Mouse (Mus musculus) ES-E14 (cell line): ENCODE data around the gene Vangl1. TPM values are rescaled to one million over a fixed set of nuclear protein-coding genes. Genes with fewer than 3 reads are reported as not detected.

Experiments used
- DNase-seq: peaks from one replicate; pipeline ENCODE4 v3.0.0-alpha.2; 2013; ENCODE audit warnings: low read depth, low spot score
- H3K27ac ChIP-seq: 2 replicates; pipeline ENCODE4 v1.5.1; 2012; ENCODE audit warnings: low read depth, mild to moderate bottlenecking, low read length, moderate library complexity, mixed read lengths; ENCODE audit not compliant: poor library complexity, insufficient read depth, severe bottlenecking
- H3K36me3 ChIP-seq: 2 replicates; pipeline ENCODE4 v1.6.1; 2012; ENCODE audit warnings: mild to moderate bottlenecking, low read length, moderate library complexity, mixed read lengths; ENCODE audit not compliant: control insufficient read depth, poor library complexity, insufficient read depth, severe bottlenecking
- H3K4me1 ChIP-seq, 2 experiments: fragments of 150-350 bp in 1 of 2; sonication (generic) in 1 of 2; 2 replicates each; pipeline ENCODE4 v1.6.1; 2012; ENCODE audit warnings: low read length in 2 of 2, mild to moderate bottlenecking in 1 of 2, mixed read lengths in 1 of 2; ENCODE audit not compliant: control insufficient read depth in 2 of 2, insufficient read depth in 2 of 2, poor library complexity in 1 of 2
- H3K4me3 ChIP-seq, 2 experiments: fragments of 150-350 bp in 1 of 2; sonication (generic) in 1 of 2; 2 replicates each; pipeline ENCODE4 v1.5.1; 2012; ENCODE audit warnings: low read length in 2 of 2, low read depth in 1 of 2, mild to moderate bottlenecking in 1 of 2, mixed read lengths in 1 of 2; ENCODE audit not compliant: insufficient read depth in 1 of 2, poor library complexity in 1 of 2, severe bottlenecking in 1 of 2
- H3K9ac ChIP-seq: 2 replicates; pipeline ENCODE4 v1.6.1; 2012; ENCODE audit warnings: low read depth, mild to moderate bottlenecking, low read length, mixed read lengths; ENCODE audit not compliant: poor library complexity, insufficient read depth, severe bottlenecking
- H3K9me3 ChIP-seq: fragments of 150-350 bp; sonication (generic); 2 replicates; pipeline ENCODE4 v1.6.1; 2012; ENCODE audit warnings: low read depth, mild to moderate bottlenecking, low read length; ENCODE audit not compliant: control insufficient read depth, insufficient read depth
- CHD2 ChIP-seq: IDR thresholded peaks from 2 replicates; pipeline ENCODE4 v1.6.1; 2014; ENCODE audit warnings: mild to moderate bottlenecking, low read depth, low read length, inconsistent platforms
- HCFC1 ChIP-seq: IDR thresholded peaks from 2 replicates; pipeline ENCODE4 v1.6.1; 2012; ENCODE audit warnings: low read length, inconsistent platforms, borderline replicate concordance; ENCODE audit not compliant: insufficient read depth
- MAFK ChIP-seq: IDR thresholded peaks from 2 replicates; pipeline ENCODE4 v1.6.1; 2014; ENCODE audit warnings: mild to moderate bottlenecking, low read depth, low read length, inconsistent platforms; ENCODE audit not compliant: insufficient read depth
- ZC3H11A ChIP-seq: IDR thresholded peaks from 2 replicates; pipeline ENCODE4 v1.6.1; 2012; ENCODE audit warnings: low read depth, mild to moderate bottlenecking, inconsistent platforms, low read length, borderline replicate concordance
- ZNF384 ChIP-seq: IDR thresholded peaks from 2 replicates; pipeline ENCODE4 v1.6.1; 2012; ENCODE audit warnings: low read depth, low read length, inconsistent platforms
- in situ Hi-C, 2 experiments: fragments of 600-800 bp; cut with MboI; formaldehyde crosslinking; loops; one replicate each; pipeline ENCODE4 v1.15.1; 2025; ENCODE audit warnings: low sequenced_read_pairs in 2 of 2, inconsistent platforms in 1 of 2; ENCODE audit not compliant: unreplicated experiment in 2 of 2
- total RNA-seq: library from RNA; depleted of rRNA; stranded (reverse); fragments of 300-350 nt; gene quantifications from 2 replicates; pipeline ENCODE4 v1.2.3, GENCODE M21; 2012

The Vangl1 gene
- total RNA-seq, 1 experiment, result 119 TPM

DNA sequence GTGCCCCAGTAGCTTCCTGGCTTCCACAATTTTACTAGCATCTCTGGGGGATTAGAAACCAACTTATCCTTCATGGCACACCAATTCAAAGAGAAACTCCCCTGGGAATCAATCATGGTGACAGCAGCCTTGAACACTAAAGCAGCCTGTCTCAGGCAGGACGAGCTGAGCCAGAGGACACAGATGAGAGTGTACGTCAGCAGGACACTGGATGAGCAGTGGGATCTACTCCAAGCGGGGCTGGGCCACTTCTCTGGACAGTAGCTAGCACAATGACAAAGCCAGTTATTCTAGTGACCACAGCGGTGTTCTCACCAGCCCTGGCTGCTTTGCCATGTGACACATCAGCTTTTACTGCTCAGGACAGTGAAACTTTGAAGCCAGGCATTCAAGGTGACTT is 23.3 kb downstream of the Vangl1 start:
- H3K9me3 ChIP-seq, result no peaks in the 10 kb centered on the region
- peaks cover 15% of the 10 kb centered on the region; the same call in 1 of the 2 replicates for H3K36me3 ChIP-seq
- in situ Hi-C loops, result no loop called here
- no peak overlapping the region for H3K4me3 ChIP-seq
- TF ChIP-seq MAFK, result no peak
- no peak for TF ChIP-seq ZNF384
- TF ChIP-seq HCFC1, result no peak
- TF ChIP-seq ZC3H11A, result no peak
- TF ChIP-seq CHD2, result no peak
- H3K27ac ChIP-seq, result no peak overlapping the region
- peaks cover 4 to 9% of the 10 kb centered on the region in 2 experiments; a peak in 3 of 4 replicates for H3K4me1 ChIP-seq
- DNase-seq, result no peak
- no peak overlapping the region for H3K9ac ChIP-seq

GRCm38 (mm10) chr3:102180746-102181145 is 23.7 kb downstream of the Vangl1 start:
- in situ Hi-C loops, result no loop called here

GRCm38 (mm10) chr3:102179869-102180268 is 24.6 kb downstream of the Vangl1 start:
- Histone ChIP-seq H3K4me1 (peaks cover 4 to 10% of the 10 kb centered on the region in 2 experiments; a peak in 3 of 4 replicates), H3K9me3 (no peaks in the 10 kb centered on the region), H3K4me3 (no peak overlapping the region), H3K36me3 (peaks cover 13% of the 10 kb centered on the region; the same call in 1 of the 2 replicates), H3K9ac (no peak overlapping the region), H3K27ac (no peak overlapping the region)
- DNase-seq, result no peak
- in situ Hi-C loops, result no loop called here
- no peak for TF ChIP-seq ZC3H11A
- no peak for TF ChIP-seq MAFK
- no peak for TF ChIP-seq HCFC1
- TF ChIP-seq ZNF384, result no peak
- no peak for TF ChIP-seq CHD2

More at GRCm38 (mm10) chr3:102180746-102181145, 23.7 kb downstream of the Vangl1 start:
- Histone ChIP-seq H3K4me1 (peaks cover 4 to 10% of the 10 kb centered on the region in 2 experiments; a peak in 3 of 4 replicates), H3K9me3 (no peaks in the 10 kb centered on the region), H3K27ac (no peak overlapping the region), H3K36me3 (peaks cover 14% of the 10 kb centered on the region; the same call in 1 of the 2 replicates), H3K4me3 (no peak overlapping the region), H3K9ac (no peak overlapping the region)
- TF ChIP-seq HCFC1 (no peak), ZNF384 (no peak), ZC3H11A (no peak), CHD2 (no peak), MAFK (no peak)
- no peak for DNase-seq

- Histone ChIP-seq H3K4me1 (peaks cover 2 to 4% of the 10 kb centered on the region in 2 experiments; a peak in 2 of 4 replicates), H3K4me3 (no peak overlapping the region), H3K9me3 (no peaks in the 10 kb centered on the region), H3K9ac (no peak overlapping the region), H3K36me3 (peaks cover 6% of the 10 kb centered on the region; the same call in 1 of the 2 replicates), H3K27ac (no peak overlapping the region)
- in situ Hi-C loops, result no loop called here
- TF ChIP-seq ZNF384 (no peak), CHD2 (no peak), ZC3H11A (no peak), MAFK (no peak), HCFC1 (no peak)
- DNase-seq, result no peak
Measured at GRCm38 (mm10) chr3:102177837-102178615, 26.5 kb downstream of the Vangl1 start.
